Mouse (Mus musculus): ENCODE results near the gene Naa38.
A peak's percentile ranks its signal among the peaks of the same experiment; 100 is the strongest.

Gene Naa38

DNA sequence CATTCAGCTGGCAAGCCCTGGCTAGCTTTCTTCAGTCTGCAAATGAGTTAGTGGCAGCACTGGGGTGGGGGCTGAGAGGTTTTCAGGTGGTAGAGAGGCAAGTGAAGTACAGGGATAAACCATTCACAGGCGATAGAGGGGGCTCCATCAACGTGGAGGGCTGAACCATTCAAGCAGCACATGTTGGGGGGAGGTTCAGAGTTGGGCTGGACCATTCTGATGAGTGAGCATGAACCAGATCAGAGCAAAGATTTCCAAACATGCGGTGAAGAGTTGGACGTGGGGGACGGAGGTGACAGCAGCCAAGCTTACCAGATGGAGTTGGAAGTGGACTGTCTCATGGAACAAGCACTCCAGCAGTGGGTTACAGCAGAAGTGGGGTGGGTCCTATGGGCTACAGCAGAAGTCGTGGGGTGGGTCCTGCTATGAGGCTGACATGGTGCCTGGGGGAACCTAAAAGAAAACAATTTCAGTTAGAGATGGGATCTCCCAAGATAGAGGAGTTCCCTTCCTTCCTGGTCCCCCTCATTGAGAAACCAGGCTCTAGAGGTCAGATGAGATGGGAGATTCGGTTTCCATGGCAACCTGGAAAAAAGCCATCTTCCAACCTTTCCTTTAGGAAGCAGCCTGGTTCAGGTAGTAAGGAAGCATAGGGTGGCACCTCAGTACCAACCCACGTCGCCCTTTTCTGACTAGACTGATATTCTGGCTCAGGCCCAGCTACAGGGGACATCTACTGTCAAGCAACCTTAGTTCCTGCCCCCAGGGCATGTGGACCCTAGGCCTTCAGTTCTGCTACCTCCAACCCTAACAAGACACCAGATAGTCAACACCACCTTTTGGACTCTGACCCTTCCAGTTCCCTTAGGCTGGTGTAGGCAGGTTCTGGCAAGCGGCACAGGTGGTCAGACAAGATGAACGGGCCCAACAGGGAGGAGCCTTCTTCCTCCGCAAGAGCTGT lies 18.2 kb downstream of the Naa38 start, which contains the start of gene Kdm6b:
Gene Kdm6b (minus strand): TSS at position 455 of the 961 bp plus-strand sequence.
- peak; percentile 55 for DNase-seq (ENCODE audit: low read depth, low spot score)

DNA sequence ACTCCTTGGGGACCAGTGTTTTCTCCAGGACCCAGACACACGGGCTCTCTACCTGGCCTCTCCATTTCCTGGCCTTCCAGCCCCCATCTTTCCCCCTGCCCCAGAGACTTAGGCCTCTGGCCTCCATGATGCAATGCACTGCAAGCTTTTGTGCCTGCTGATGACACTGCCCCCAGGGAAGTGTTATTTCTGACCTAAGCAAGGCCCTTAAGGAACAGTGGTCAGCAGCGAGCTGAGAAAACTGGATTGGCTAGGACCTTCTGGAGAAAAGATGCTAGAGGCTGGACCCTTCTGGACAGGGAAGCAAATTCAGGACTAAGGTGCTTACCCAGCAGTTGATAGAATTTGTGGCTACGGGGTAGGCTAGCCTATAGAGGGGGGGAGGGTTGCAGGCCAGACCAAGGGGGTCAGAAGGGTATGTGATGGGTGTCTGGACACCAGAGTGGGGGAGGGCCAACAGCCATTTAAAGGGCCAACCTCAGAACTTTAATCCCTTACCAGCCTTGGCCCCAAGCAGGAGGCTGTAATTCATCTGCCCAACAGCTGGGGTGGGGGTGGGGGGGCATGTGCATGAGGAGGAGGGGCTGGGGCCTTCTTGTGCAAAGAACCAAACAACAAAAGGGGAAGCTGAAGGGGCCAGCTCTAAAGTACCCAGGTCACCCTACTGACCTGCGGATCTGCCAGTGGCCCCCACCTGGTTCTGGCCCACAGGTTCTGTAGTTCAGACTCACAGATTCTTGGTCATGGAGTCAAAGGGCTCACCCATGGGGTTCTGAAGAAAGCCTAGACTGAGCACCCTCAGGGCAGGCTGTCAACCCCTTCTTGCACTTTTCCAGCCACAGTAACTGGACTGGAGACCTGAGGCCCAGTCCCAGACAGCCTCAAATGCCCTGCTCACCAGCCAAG lies 19.4 kb downstream of the Naa38 start:
- DNase-seq (ENCODE audit: low read depth, low spot score), result peak; percentile 79

- peak; percentile 69 for DNase-seq (ENCODE audit: low read depth, low spot score)
Measured at GRCm38 (mm10) chr11:69415327-69415667, 20.0 kb downstream of the Naa38 start.

DNA sequence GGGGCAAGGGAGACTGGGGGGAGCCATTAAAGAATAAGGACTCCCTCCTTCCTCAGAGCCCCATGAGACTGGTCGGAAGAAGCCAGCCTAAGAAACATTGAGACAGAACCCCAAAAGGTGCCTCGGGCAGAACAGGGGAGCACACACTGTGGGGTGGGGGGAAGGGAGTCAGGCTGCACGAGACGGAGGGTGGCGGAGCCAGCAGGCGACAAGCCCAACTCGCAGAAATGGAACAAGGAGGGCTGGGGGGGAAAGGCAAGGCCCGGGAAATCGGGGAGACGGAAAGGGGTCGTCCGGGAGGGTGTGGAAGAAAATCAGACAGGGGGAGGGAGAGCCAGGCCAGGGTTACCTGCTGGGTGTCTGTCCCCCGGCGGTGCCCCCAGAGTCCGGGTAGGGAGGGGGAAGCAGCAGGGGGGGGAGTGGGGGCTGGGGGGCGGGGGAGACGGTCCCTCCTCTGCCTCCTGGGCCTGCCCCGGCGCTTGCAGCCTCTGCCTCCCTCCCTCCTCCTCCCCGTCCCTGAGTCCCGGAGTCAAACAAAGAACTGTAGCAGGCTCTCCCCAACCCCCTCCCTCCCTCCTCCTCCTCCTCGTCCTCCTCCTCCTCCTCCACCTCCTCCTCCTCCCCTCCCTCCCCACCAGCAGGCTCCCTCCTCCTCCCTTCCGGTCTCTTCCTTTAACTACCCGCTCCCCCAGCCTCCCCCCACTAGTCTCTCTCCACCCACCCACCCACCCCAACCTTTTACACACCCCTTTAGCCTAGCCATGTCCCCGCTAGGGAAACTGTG lies 20.6 kb downstream of the Naa38 start:
- DNase-seq (ENCODE audit: low read depth, low spot score), result peak; percentile 71

GRCm38 (mm10) chr11:69416509-69416908 lies 21.2 kb downstream of the Naa38 start:
- DNase-seq (ENCODE audit: low read depth, low spot score), result peak; percentile 28

- peak; percentile 39 for DNase-seq (ENCODE audit: low read depth, low spot score)
Measured at GRCm38 (mm10) chr11:69416921-69417448, 21.7 kb downstream of the Naa38 start.

DNA sequence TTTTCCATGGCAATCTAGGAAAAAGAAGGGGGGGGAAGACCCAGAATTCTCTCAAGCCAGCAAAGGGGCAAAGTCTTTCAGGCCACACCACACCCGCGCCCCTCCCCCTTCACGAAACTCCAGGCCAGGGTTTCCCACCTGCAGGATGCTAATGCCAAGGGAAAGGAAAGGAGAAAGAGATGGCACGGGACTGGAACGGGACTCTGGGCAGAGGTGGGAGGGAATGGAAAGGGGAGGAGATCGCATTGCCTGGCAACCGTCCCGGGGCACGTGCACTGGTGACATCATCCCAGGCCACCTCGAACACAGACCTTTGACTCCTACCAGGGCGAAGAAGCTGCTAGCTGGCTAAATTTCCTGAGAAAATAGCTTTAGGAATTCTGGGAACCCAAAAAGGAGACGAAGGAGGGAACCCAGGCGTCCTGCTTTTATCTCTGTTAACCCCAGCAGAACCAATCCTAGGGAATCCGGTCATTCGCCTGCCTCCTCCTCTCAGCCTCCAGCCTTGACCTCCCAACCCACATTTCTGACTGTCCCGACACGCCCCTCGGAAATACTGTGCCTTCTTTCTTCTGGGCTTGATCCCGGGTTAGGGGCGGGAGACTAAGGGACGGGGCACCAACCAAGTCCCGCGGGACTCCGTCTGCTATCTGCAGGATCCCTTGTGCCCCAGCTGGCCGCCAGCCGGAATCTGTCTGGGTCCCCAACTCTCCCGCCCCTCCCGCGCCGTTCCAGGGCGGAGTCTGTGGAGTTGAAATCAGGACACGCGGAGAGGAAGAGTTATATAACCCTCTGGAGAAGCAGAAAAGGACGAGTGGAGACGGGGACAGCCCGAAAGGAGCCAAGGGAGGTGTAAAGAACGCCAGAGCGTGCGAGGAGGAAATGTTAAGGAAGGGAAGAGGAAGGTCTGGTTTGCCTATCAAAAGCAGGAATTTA lies 22.4 kb downstream of the Naa38 start:
- peak; percentile 97 for DNase-seq (ENCODE audit: low read depth, low spot score)

DNA sequence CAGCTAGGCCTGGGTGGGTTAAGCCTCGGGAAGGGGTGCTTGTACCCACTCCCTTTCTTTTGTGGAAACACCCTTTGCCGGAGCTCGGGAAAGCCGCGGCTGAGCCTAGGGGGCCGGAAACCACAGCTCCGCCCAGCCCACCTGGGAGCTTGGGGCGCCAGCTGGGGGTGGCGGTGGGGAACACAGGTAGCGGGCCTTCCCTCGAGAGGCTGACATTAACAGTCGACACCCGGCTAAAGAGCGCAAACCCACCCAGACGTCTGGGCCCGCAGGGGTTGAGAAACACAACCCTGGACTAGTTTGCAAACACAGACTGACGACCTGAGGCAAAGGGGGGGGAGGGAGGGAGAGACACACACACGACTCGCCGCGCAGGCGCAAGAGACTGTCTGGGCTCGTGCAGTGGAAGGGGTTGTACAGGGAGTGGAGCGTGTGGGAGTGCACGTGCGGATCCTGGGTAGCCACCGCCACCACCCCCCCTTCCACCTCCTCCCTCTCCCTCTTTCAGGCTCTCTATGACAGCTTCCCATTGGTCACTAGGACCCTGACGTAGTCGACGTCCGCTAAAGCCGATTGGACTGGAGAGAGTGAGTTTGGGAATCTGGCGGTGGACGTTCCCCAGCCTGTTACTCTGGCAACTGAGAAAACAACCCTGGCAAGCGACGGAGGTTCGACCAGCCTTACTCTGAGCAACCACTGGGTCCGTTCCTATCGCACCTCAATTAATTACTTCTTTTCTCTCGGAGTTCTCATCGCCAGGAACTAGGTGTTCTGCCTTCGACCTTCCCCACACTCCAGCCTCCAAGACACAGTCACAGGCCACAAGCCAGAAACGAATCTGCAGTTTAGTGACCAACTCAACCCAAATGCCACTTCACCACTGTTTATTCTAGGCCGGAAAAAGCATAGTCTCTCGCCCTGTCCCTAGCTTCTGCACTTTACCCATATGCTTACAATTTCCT lies 23.5 kb downstream of the Naa38 start:
- peak; percentile 99 for DNase-seq (ENCODE audit: low read depth, low spot score)

DNA sequence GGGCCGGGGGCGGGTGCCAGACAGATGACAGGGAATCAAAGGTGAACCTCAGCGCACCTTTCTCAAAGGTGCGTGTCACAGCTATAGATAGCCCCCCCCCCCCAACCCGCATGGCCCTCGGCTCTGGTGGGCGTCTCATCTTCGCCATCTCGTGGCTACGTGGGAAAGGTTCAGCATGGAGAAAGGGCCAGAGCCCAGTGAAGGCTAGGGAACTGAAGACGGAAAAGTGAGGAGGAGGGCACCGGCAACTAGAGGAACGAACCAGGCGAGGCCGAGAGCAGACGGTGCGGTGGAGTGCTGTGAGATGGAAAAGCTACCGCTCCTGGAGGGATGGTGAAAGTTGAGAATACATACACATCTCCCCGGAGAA lies 24.1 kb downstream of the Naa38 start:
- peak; percentile 66 for DNase-seq (ENCODE audit: low read depth, low spot score)

GRCm38 (mm10) chr11:69419813-69420553 lies 24.7 kb downstream of the Naa38 start:
- DNase-seq (ENCODE audit: low read depth, low spot score), result peak; percentile 71

DNA sequence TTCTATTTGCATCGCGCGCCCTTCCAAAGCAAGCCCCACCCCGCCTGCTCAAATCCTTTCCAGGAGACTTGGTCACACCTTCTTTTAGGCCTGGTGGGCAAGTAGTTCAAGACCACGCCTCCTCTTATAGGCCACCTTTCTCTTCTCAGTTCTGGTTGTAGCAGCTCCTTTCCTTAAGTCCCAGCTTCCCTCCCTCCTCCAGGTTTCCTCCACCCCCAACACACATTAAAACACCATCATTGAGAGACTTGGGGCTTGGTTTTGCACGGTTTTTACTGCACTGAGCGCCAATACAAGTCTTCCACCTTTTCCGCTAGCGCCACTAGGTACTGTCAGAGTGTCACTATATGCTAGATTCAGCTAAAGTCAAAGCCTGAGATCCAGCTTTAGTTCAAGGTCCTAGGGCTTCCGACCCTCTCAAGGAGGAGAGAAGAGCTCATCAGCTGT lies 25.3 kb downstream of the Naa38 start:
- no peak for DNase-seq (ENCODE audit: low read depth, low spot score)

DNA sequence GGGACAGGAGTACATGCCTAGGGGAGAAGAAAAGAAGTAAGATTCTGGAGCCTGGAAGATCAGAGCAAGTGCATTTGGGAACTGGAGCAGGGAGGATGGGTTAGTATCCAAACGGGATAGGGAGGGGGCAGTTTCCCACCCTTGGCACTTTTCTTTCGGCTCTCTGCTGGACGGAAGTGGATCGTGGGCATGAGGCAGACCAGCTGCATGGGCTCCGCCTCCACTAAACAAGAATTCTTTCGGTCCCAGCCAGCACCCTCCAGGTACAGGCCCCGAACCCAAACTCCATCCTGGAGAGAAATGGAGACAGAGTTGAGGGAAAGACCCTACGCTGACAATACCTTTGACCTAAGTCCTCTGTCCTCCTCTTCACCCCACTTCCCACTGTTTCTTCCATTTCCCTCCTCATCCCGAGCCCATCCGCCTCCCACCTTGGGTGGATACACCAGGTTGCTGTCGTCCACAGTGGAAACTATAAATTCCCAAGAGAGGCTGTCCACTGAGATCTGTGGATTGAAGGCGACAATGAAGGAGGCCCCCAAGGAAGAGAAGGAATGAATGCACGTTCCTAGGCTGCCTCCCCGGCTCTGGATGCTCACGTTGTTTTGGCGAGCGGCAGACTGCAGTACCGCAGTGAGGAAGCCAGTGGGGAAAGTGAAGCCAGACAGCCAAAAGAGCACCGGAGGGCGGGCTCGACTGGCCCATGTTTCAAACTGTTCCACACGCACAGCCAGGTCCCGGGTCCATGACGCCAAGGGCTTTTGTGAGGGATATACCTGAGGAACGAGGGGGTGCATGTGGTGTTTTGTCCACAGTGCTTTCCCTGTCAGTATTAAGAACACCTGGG lies 26.1 kb downstream of the Naa38 start:
- no peak for DNase-seq (ENCODE audit: low read depth, low spot score)

DNA sequence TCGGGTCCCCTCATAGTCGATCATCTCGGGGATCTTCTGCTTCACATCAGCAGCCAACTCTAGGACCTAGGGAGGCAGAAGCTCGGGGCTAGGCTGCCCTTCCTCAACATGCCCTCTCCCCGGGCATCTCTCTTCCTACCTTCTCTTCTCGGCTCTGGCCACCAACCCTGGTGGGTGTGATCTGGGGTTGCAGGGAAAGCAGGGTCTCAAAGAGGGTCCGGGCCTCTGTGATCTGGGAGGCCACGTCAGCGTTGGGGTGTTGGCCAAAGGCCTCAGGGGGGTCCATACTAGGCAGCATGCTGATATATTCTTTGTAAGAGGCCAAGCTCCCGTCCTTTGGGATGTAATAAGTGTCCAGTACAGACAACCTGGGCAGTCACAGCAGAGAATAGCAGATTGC lies 27.6 kb downstream of the Naa38 start:
- no peak for DNase-seq (ENCODE audit: low read depth, low spot score)

DNA sequence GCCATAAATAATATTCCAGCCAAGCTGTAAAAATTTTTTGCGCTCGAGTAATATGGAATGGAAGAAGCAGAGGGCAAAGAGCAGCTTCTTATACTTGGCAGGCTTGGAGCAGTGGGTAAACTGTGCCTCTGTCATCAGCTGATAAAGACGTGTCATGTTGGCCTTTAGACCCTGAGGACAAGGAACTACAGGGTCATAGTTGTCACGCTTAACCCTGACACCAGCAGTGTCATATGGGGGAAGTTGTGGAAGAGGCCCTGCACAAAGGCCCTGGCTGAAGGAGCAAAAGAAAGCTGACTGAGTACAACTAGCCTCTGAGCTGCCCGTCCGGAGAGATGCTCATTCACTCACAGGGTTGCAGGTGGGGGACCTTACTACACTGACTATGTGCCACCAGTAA lies 28.6 kb downstream of the Naa38 start:
- DNase-seq (ENCODE audit: low read depth, low spot score), result no peak

GRCm38 (mm10) chr11:69426246-69426645 lies 31.0 kb downstream of the Naa38 start:
- no peak for DNase-seq (ENCODE audit: low read depth, low spot score)

- peak; percentile 39 for DNase-seq (ENCODE audit: low read depth, low spot score)
Measured at GRCm38 (mm10) chr11:69428751-69429150, 33.5 kb downstream of the Naa38 start.

GRCm38 (mm10) chr11:69429313-69429712 lies 34.0 kb downstream of the Naa38 start:
- no peak for DNase-seq (ENCODE audit: low read depth, low spot score)
